Mouse (Mus musculus) kidney, adult 8-10 months (tissue): ENCODE data around the gene Ccdc158.
A peak's percentile ranks its signal among the peaks of the same experiment; 100 is the strongest.

Source experiments
- DNase-seq, 2 experiments: peaks; one replicate each; pipeline ENCODE4 v3.0.0; 2022

The Ccdc158 gene

GRCm38 (mm10) chr5:92674859-92675573 is at the start of gene Ccdc158:
Ccdc158 (minus strand) TSS chr5:92675271.
- peak; percentile 79 to 84 for DNase-seq

DNA sequence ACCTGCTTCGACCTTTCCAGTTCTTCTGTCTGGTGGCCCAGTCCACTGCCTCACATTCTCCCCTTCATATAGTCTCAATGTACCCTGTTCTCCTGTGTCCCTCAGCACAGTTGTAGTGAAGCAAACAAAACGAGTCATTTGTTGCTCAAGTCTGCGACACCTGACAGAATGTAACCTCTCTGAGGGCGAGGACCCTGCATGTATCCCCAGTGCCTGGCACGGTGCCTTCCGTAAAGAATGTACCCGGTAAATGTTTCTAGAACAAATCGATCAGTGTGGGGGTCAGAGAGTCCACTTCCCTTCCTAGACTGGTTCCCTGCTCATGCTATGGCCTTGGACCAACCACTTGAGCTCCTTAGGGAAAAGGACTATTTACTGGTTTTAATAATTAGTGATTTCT is 46.5 kb upstream of the Ccdc158 start:
- no peak for DNase-seq

DNA sequence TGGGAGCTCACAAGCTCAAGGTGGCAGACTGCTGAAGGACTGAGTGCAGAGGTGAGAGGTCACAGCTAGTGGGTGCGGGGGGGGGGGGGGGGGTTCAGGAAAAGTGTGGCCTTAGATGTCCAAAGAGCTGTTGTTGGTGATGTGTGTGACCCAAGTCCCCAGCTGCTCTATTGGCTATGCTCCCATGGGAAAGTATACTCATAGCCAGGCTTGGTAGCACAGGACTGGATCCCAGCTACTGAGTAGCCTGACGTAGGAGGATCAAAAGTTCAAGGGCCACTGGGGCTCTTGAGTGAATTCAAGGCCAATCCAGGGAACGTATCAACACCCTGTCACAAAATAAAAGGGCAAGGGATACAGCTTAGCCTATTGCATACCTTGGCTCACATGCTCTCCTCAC is 43.8 kb upstream of the Ccdc158 start:
- no peak for DNase-seq

DNA sequence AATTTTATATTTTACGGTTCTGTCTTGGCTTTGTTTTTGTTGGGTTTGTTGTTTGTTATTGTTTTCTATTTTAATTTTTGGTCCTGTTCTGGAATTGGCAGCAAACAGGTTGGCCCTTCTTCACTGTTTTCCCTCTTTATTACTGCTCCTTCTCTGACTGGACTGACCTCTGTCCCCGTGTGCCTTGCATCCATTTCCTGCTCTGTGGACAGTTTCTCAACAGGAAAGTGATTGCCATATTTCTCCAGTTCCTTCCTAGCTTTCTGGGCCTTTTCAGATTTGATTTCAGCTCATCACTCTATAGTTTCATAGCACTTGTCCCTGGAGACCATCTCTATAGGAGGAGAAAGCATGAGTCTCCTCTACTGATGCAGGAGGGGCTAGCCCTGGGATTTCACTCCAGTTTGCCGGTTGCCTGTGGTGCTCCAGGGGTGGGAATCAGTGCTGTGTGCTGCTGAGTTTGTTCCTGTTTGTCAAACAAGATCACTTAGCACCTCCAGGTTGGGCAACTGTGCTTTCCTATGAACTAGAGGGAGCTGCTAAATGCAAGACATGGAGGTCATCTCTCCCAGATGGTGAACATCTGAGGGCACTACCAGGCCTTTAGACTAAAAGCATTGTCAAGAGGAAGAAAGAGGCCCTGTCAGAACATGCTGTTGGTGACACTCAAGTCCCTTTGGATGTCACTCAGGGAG is 42.7 kb upstream of the Ccdc158 start:
- DNase-seq = no peak

DNA sequence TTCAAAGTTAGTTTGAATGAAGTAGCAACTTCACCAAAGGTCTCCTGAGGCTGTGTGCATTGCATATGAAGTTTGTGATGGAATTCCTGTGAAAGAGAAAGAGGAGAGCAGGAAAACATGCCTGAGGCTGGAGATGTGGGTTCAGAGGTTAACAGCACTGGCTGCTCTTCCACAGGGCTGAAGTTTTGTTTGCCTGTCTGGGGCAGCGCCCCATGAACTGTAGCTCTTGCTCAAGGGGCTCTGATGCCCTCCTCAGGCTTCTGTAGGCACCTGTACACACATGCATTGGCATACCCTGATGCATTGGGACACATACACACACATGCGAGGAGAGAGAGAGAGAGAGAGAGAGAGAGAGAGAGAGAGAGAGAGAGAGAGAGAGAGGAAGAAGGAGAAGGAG is 40.8 kb upstream of the Ccdc158 start:
- DNase-seq = no peak

DNA sequence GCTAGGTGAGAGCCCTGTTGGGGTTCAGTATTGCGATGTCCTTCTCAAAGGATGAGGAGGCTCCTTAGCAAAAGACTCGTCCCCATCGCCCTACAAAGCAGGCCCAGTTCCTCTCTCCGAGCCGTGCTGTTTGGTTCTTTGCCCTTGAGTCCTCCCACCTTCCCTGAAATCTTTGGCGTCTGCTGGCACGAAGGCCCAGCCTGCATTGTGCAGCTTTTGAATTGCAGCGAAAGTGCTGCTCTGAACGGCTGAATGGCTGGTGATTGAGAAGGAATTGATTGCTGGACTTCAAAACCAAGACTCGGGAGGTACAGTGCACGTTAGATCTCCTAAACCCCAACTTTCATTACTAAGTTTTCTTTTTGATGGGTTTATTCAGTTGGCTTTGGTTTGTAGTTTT is 40.2 kb upstream of the Ccdc158 start:
- DNase-seq = no peak

GRCm38 (mm10) chr5:92714886-92715285 is 39.8 kb upstream of the Ccdc158 start:
- no peak for DNase-seq

GRCm38 (mm10) chr5:92712621-92713395 is 37.7 kb upstream of the Ccdc158 start:
- peak; percentile 63 to 67 for DNase-seq

GRCm38 (mm10) chr5:92711666-92712290 is 36.7 kb upstream of the Ccdc158 start:
- DNase-seq = no peak

DNA sequence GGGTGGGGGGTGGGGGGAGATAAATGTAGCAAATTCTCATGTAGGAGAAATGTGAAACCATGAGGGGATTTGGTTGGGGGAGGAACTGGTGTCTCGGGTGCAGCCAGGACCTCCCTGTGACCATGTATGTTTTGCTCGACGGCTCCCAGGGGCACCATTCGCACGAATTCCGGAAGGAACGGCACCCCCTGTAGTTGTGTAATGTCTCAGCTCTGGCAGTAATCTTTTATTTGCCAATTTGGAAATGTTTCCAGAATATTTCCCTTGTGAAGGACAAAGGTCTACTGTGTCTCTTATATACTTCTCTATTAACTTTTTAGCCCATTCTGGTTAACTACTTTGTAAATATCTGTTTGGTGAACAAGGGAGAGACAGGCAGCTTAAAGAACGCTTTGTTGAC is 35.7 kb upstream of the Ccdc158 start:
- DNase-seq = peak in 1 of 2 experiments; percentile 39

- DNase-seq = no peak
Measured at GRCm38 (mm10) chr5:92707921-92708491, 32.9 kb upstream of the Ccdc158 start.

DNA sequence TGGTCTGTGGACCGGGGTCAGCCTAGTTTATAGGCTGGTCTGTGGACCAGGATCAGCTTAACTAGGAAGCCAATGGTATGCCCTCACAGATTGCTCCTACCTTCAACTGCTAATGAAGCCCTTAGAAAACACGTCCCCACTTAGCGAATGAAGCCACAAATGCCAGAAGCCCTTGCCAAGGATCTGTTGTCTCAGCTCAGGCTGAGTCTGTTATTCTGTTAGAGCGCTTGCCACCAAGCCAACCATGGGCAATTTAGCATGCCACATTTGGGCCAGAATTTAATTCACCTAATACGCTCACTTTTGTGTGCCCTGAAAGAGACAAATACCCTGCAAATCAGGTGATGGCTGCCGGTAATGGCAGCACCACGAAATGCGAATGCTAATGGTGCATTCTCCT is 28.6 kb upstream of the Ccdc158 start:
- no peak for DNase-seq

DNA sequence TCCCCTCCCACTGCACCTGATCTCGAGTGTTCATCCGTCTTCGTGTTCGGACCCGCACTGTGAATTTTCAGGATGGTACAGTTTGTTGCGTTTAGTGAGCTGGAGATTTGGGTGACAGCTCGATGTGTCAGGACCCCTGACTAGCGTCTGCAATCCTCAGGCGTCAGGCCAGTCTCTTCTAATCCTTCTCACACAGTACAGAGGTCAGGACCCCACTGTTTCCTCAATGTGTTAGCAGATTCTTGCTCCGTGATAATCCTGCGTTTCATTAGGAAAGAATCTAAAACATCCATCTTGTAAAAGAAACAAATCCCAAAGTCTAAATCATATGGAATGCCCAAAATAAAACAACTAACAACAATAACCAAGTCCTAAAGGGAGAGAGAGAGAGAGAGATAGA is 26.7 kb upstream of the Ccdc158 start:
- no peak for DNase-seq

GRCm38 (mm10) chr5:92698837-92699529 is 23.9 kb upstream of the Ccdc158 start:
- no peak for DNase-seq

DNA sequence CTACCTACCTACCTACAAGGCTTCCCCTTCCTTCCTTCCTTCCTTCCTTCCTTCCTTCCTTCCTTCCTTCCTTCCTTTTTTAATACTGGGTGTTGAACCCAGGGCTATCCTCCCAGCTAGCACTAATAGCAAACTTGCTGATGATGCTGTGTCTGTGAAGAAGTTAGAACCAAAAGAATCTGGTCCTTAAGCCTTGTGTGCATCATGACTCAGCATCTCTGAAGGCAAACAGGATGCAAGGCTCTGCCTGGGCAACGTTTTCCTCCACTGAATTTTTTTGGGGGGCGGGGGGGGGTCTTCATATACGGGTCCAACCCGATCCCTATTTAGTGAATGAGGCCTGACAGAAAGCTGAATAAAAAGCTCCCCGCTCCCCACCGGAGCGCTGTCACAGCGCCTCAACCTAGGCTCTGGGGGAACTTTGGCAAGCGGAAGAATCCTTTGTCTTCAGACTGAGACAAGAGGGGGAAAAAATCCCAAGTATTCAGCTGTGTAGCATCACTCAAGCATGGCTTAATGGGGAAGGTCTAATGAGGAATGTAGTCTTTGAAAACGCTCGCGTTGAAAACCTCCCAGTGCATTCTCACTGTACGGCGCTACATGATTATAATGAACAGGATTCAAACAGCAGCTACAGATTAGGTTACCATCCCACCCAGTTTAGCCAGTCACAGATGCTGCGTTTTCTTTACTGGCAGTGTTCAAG is 23.2 kb upstream of the Ccdc158 start:
- no peak for DNase-seq

- DNase-seq = no peak
Measured at GRCm38 (mm10) chr5:92694316-92694995, 19.4 kb upstream of the Ccdc158 start.

DNA sequence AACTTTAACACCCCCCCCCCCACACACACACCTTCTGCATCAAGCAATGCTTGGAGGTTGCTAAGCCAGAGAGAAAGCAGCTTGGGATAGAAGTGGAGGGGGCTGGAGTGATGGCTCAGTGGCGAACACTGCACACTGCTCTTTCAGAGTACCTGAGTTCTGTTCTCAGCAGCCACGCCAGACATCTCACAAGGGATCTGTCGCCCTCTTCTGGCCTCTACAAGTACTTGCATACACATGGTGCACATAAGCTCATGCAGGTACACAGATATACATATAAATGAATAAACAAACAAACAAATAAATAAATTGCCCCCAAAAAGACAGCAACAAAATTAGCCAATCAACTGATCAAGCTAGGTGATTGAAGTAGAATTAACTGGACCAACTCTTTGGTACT is 18.7 kb upstream of the Ccdc158 start:
- no peak for DNase-seq

DNA sequence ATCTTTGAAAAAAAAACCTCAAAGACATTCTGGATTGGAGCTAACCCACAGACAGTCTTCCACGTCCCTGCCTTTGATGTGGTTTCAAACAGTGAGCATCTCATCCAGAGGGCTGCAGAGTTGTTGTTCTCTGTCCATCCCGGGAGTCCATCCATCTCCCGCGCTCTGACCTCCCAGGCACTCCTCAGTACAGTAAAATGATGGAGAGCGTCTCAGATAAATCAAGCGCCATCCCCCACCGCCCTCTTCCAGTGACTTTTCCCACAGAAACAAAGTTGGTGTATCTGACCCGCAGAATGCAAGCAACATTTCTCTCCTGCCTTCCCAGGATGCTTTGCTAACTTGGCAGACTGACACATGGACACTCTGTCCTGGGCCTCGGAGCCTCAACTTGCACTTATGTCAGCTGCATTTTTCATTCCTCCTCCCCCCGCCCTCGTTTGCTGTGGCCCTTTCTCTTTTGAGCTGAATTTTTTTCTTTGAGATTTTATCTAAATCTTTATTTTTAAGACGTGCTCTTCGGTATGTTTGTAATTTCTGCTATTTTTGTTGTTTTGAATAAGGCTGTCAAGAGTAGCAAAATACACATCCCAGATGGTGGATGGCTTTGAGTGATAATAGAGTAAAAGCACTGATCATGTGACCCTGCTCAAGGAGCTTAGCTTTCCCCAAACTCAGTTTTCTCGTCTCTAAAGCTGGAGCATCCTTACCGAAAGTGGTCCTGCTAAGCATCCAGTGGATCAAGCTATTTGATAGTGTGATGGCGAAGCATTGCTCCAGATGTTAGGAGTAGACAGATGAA is 17.3 kb upstream of the Ccdc158 start:
- no peak for DNase-seq

DNA sequence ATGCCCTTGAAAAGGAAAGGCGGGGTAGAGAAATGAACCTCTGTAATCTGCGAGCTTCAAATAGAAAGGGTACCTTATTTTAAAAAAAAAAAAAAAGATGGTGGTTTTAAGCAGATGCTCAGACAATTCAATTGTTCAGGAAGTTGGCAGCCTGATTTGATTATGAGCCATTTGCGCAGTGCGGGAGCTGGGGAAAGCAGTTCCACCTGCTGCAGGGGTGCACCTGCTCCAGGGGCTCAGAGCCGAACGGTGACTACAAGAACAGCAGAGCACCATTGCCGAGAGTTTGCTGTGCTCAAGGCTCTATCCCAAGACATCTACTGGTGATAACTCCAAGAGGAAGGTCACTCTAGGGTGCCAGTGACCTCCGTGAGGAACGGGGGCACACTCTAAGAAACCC is 13.5 kb upstream of the Ccdc158 start:
- no peak for DNase-seq

- DNase-seq = no peak
Measured at GRCm38 (mm10) chr5:92688124-92688523, 13.1 kb upstream of the Ccdc158 start.
